Mouse (Mus musculus): Measurements from ENCODE around the gene Mmp14.

The Mmp14 gene

DNA sequence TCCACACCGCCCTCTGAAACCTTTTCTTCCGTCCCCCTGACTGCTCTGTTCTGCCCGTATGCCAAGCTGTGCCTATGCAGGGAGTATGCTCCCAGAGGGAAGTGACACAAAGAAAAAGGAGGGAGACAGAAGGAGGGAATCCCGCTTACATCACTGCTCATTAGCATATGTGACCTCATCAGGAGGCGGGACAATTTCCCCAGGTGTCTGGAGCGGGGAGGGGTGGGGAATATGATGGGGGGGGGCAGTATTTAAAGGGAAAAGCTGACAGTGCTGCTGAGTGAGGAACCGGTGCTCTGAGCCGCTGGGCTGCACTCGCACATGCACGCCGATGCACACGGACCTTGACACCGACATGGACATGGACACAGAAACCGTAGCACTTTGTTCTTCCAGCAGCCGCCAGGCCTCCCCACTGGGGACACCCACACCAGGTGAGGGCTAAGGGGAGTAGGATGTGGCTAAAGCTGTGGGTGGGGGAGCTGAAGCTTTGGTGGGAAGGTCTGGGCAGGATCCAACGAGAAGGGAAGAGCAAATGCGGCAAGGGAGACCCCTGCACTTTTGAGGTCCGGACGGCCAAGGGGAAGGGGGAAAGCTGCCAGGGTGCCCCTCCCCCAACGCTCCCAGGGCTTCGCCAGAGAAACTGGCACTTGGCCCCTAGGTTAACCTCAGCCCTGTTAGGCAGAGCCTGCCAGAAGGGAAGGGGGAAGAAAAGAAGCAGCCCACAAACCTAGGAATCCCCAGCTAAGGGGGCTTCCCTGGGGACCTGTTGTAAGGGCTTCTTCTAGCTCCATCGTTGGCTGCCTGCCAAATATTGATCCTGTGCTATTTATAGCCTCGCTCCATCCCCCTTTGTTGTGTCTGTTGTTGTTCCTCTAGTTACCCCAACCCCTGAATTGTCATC is 44.8 kb downstream of the Mmp14 start, which contains the start of gene Rem2:
Gene Rem2, plus strand, starts transcription at position 160 of the 904 bp plus-strand sequence.
- peak; percentile 61 for DNase-seq (ENCODE audit: low spot score)

DNA sequence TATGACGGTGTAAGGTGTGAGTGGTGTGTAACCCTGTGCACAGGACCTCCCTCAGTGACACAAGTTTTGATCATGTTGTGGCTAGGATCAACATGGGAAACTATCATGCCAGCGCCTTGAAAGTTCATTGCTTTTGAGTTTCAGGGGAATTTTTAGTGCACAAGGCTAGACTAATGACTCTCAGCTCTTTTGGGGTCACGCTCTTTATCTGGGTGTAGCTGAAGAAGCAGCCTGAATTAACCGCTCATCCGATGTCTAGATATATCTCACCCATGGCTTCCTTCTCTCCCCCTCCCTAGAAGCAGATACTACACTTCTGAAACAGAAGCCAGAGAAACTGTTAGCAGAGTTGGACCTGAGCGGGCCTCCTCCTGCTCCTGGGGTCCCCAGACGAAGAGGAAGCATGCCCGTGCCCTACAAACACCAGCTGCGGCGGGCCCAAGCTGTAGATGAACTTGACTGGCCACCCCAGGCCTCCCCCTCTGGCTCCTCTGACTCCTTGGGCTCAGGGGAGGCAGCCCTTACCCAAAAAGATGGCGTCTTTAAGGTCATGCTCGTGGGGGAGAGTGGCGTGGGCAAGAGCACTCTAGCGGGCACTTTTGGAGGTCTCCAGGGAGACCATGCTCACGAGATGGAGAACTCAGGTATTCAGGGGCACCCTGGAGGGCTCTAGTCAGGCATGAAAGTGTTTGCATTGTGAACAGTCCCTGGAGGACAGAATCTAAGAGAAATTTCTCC is 45.9 kb downstream of the Mmp14 start:
- DNase-seq (ENCODE audit: low spot score), result no peak

DNA sequence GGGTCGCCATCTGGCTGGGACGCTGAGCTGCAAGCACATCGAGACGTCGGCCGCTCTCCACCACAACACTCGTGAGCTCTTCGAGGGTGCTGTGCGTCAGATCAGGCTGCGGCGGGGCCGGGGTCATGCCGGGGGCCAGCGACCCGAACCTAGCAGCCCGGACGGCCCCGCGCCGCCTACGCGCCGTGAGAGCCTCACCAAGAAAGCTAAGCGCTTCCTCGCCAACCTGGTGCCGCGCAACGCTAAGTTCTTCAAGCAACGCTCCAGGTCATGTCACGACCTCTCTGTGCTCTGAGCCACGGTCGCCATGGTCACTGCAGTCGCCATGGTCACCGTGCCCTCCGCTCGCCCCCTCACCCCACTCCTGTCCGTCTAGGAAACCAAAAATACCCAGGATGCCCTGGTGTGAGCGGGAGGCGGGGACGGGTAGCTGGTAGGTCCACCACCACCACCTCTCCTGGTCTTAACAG is 48.1 kb downstream of the Mmp14 start:
- no peak for DNase-seq (ENCODE audit: low spot score)

DNA sequence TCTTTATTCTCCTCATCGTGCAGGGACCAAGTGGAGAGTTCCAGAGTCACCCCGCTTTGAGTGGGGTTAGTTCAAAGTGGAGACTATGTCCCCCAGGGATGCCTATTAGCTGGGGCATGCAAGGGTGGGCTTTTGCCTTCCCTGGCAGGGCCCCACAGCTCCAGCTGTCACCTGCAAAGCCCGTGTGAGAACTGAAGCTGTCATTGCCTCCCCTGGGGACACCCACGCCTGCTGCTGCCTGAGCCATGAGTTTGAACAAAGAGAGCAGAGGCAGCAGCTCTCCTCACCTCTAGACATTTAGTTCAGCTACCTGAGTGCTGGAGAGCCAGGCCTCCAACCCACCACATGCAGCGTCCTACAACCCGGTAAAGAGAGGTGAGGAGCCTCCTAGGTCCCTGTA is 49.3 kb downstream of the Mmp14 start:
- no peak for DNase-seq (ENCODE audit: low spot score)

DNA sequence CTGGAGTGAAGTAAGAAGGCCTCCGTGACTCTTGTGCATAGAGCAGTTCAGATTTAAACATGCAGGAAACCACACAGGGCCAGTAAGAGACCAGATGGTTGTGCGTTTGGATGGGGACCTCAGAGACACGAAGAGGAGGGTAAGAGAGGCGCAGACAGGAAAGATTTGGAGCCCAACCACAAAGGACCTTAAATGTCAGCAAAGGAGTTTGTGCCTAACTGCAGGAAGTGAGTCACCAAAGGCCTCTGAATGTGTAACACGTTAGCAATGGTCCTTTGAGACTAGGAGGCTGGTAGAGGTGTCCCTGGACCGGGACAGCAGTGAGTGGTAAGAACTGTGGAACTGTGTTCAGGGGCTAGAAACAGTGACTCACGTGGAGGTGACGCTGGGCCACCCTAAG is 50.0 kb downstream of the Mmp14 start:
- DNase-seq (ENCODE audit: low spot score), result no peak

DNA sequence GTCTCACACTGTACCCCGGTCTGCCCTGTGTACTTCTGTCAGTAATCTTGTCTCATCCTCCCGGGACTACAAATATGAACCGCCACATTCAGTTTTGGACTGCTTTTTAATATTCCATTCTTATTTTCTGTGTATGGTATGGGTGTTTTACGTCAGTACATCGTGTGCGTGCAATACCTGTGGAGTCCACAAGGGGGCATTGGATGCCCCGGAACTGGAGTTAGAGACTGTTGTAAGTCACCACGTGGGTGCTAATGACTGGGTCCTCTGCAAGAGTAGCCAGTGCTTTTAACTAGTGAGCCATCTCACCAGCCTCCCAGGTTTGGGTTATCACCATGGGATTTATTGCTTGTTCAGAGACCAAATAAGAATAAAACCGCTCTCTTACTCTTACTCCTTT is 51.1 kb downstream of the Mmp14 start:
- no peak for DNase-seq (ENCODE audit: low spot score)

DNA sequence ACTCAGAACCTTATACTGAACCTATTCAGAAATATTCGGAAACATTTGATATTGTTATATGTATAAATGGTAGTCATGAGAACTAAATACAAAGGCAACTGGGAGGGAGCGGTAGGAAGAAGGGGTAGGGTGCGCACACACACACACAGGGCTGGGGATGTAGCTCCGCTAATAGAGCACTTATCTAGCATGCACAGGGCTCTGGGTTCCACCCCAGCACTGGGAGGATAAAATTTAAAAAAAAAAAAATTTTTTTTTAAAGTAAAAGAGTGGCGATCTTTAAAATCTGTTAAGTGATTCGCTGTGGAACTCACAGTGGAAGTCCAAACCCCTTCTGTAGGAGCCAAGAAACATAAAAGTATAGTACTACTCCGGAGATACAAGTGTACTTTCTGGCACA is 54.5 kb downstream of the Mmp14 start:
- no peak for DNase-seq (ENCODE audit: low spot score)

DNA sequence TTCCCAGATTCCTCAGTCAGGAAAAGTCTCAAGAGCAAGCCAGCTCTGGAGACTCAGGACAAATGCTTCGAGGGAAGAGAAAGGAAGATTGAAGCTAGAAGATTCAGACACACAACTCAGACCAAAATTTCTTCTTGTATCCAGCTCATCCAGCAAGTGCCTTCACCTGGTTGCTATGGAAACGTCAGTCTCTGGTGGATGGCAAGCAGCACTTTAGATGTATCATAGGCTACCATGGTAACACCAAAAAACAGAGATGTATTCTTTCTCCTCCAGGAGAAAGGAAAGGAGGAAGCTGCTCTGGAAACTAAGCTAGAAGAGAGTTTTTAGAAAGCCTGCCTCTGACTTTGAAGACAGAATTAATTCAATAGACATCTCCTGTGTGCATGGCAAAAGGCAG is 56.3 kb downstream of the Mmp14 start:
- DNase-seq (ENCODE audit: low spot score), result no peak

DNA sequence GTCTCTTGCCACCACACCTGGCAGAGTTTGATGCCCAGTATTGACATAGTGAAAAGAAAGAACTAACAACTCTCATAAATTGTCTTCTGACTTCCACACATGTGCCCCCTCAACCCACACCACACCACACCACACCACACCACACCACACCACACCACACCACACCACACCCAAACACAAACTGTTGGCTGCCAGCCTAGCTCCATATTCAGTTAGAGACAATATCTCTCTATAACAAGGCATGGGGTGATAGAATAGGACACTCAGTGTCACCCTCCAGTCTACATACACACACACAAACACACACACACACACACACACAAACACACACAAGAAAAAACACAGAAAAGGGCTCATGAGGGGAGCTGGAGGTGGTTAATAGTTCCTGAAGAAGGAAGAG is 56.9 kb downstream of the Mmp14 start:
- DNase-seq (ENCODE audit: low spot score), result no peak

DNA sequence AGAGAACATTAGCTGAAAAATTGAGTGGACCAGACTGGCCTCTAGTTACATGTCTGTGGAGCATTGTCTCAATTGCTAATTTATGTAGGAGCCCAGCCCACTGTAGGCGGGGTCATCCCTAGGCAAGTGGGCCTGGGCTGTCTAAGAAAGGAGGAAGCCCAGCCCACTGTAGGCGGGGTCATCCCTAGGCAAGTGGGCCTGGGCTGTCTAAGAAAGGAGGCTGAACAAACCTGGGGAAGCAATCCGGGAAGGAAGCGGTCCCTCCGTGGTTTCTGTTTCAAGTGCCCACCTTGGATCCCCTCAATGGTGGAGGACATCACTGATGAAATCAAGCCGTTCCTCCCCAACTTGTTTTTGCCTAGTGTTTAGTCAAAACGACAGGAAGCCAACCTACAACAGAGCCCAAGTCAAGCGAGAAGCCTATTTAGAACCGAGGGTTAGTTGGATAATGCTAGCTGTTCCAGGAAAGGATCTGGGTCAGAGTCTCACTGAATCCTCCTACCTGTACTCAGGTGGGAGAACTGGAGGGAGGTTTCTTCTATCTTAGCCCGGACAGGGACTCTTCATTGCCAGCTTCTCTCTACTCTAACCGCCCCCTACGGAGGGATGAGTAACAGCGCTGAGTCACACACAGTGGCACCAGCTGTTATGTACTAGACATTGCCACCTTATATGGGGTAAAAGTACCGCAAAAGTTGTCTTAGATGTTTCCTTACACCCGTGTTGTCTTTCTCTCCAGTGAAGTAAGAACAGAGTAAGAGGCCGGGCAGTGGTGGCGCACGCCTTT is 61.1 kb downstream of the Mmp14 start:
- DNase-seq (ENCODE audit: low spot score), result no peak

DNA sequence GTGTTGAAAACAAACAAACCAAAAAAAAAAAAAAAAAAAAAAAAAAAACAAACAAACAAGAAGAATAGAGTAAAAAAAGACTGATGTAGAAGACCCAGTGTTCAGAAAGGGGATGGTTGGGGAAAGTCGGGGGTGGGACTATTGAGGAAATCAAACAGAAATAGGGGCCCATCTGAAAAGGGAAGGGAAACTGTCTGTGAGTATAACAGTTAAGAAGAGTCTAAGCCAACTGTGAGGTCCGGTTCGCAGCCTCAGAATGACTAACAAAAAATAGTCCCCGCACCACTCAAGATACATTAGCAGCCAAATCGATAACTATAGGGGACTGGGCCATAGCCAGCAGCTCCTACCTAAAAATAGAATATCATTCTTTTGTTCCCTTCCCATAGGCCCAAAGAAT is 61.8 kb downstream of the Mmp14 start:
- no peak for DNase-seq (ENCODE audit: low spot score)

DNA sequence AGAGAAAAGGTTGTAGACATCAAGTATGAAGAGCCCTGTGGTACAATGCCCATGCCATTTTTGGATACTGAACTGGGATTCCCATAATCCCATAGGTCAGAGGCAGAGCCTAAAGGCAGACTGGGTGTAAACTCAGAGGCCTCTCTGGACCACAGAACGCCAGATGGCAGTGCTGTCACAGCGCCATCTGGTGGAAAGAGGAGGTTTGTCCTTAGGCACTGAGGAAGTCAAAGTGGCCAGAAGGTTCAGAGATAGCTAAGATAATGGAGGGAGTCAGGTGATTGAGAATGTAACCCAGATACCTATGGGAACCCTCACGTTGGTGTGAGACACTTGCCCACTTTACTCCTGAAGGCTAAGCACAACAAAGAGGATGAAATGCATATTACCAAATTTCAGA is 62.8 kb downstream of the Mmp14 start:
- DNase-seq (ENCODE audit: low spot score), result peak; percentile 75
